Mouse (Mus musculus): ENCODE measurements around the gene Wfikkn2. TPM values are rescaled to one million over a fixed set of nuclear protein-coding genes. Genes with fewer than 3 reads are reported as not detected.
"Not testable (repeated sequence)": the region's sequence is repeated elsewhere in the genome, so short reads cannot be mapped to it uniquely, and the experiment has no call there.

Gene Wfikkn2
- polyA plus RNA-seq, 1 experiment from 2014 or later: 1.2 TPM

DNA sequence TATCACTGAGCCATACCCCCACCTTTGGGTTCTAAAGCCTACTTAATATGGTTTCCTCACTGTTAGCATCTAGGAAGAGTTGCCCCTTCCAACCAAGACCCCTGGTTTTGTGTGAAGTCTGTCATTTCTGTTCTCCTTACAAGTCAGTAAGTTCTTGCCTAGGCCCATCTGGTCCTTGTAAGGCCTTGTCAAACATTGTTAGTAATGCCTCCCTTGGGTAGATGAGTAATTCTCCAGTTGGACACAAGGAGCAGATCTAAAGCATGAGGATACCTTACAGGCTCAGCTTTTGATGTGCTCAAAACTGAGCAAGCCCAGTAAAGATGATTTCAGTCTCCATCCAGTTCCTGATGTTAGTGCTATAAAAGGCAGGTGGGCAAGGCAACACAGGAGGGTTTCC, 23.0 kb upstream of the Wfikkn2 start:
- no peaks in the 10 kb centered on the region for H3K27me3 ChIP-seq (ENCODE audit: control insufficient read depth, insufficient read depth, low read length)
- no peaks in the 10 kb centered on the region for H3K36me3 ChIP-seq (ENCODE audit: control insufficient read depth, insufficient read depth, low read length)
- ATAC-seq (ENCODE audit: low FRiP score, low TSS enrichment): no peak

DNA sequence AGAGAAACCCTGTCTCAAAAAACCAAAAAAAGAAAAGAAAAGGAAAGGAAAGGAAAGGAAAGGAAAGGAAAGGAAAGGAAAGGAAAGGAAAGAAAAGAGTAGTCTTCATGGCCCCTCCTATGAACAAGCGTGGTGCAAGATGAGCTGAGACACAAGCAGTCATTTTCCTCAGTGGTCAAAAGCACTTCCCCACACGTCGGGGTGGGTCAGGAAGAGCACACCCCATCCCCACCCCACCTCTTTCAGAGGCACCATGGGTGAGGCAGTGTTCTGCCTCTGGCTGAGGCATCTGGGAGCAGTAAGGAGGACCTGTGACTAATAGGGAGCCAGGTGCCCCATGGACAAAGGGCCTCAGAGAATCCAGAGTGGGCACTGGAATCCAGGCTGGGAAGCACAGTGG, 20.4 kb upstream of the Wfikkn2 start:
- not testable (repeated sequence) for H3K4me2 ChIP-seq (replicated peaks; ENCODE audit: low read depth, low read length); ATAC-seq (ENCODE audit: low FRiP score, low TSS enrichment); H3K27me3 ChIP-seq (ENCODE audit: control insufficient read depth, insufficient read depth, low read length); H3K4me3 ChIP-seq (ENCODE audit: low read length); H3K27ac ChIP-seq (ENCODE audit: low read depth, low read length); H3K36me3 ChIP-seq (ENCODE audit: control insufficient read depth, insufficient read depth, low read length); H3K9me3 ChIP-seq (ENCODE audit: control insufficient read depth, low read length); H3K4me1 ChIP-seq (ENCODE audit: control insufficient read depth, insufficient read depth, low read length); H3K9ac ChIP-seq (ENCODE audit: low read depth, low read length)
- 89% methylated on average over 3 of the region's 3 CpGs for WGBS

More for the DNA sequence above, 23.0 kb upstream of the Wfikkn2 start:
- no peaks in the 10 kb centered on the region for H3K9me3 ChIP-seq (ENCODE audit: control insufficient read depth, low read length)
- no peaks in the 10 kb centered on the region for H3K4me1 ChIP-seq (ENCODE audit: control insufficient read depth, insufficient read depth, low read length)
- no peak overlapping the region for H3K27ac ChIP-seq (ENCODE audit: low read depth, low read length)
- no peak overlapping the region for H3K9ac ChIP-seq (ENCODE audit: low read depth, low read length)
- H3K4me2 ChIP-seq (replicated peaks; ENCODE audit: low read depth, low read length): no peak overlapping the region
- no peak overlapping the region for H3K4me3 ChIP-seq (ENCODE audit: low read length)

GRCm38 (mm10) chr11:94265134-94265785, 19.5 kb upstream of the Wfikkn2 start:
- peak overlapping the region; percentile 38 for H3K4me3 ChIP-seq (ENCODE audit: low read length)
- H3K4me1 ChIP-seq (ENCODE audit: control insufficient read depth, insufficient read depth, low read length): no peaks in the 10 kb centered on the region
- no peaks in the 10 kb centered on the region for H3K9me3 ChIP-seq (ENCODE audit: control insufficient read depth, low read length)
- H3K9ac ChIP-seq (ENCODE audit: low read depth, low read length): peak overlapping the region; percentile 38; the same call in 1 of the 2 replicates
- WGBS: under 1% methylated on average over 18 of the region's 18 CpGs
- peak; percentile 71 for ATAC-seq (ENCODE audit: low FRiP score, low TSS enrichment)
- peak overlapping the region; percentile 56 for H3K4me2 ChIP-seq (replicated peaks; ENCODE audit: low read depth, low read length)
- no peaks in the 10 kb centered on the region for H3K27me3 ChIP-seq (ENCODE audit: control insufficient read depth, insufficient read depth, low read length)
- no peak overlapping the region for H3K27ac ChIP-seq (ENCODE audit: low read depth, low read length)
- H3K36me3 ChIP-seq (ENCODE audit: control insufficient read depth, insufficient read depth, low read length): no peaks in the 10 kb centered on the region

DNA sequence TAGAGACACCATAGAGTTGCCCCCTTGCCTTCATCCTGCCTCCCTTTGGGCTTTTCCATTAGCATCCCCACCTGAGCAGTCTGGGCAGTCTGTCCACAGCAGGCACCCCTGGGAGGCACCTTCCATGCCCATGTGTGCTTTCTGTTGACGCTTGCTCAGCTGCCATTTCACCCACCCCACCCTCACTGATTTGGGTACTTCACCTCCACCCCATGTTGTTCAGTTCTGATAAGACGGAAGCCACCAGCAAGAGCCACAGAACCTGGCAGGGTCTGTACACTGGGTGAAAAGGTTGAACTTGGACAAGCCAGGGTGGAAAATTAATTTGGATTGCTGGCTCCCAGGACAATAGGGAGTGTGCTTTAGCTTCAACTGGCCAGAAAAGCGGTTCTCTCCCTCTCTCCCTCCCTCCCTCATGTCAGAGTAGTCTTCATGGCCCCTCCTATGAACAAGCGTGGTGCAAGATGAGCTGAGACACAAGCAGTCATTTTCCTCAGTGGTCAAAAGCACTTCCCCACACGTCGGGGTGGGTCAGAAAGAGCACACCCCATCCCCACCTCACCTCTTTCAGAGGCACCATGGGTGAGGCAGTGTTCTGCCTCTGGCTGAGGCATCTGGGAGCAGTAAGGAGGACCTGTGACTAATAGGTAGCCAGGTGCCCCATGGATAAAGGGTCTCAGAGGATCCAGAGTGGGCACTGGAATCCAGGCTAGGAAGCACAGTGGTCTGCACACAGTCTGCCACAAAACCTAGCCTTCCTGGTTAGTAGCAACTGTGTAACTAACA, 16.0 kb upstream of the Wfikkn2 start:
- Histone ChIP-seq H3K4me1 (ENCODE audit: control insufficient read depth, insufficient read depth, low read length) (no peaks in the 10 kb centered on the region), H3K4me3 (ENCODE audit: low read length) (no peak overlapping the region), H3K4me2 (replicated peaks; ENCODE audit: low read depth, low read length) (no peak overlapping the region), H3K27me3 (ENCODE audit: control insufficient read depth, insufficient read depth, low read length) (no peaks in the 10 kb centered on the region; the same call in 1 of the 2 replicates), H3K9ac (ENCODE audit: low read depth, low read length) (no peak overlapping the region), H3K9me3 (ENCODE audit: control insufficient read depth, low read length) (no peaks in the 10 kb centered on the region), H3K36me3 (ENCODE audit: control insufficient read depth, insufficient read depth, low read length) (no peaks in the 10 kb centered on the region), H3K27ac (ENCODE audit: low read depth, low read length) (no peak overlapping the region)
- WGBS: 79% methylated on average over 6 of the region's 6 CpGs
- ATAC-seq (ENCODE audit: low FRiP score, low TSS enrichment): no peak

GRCm38 (mm10) chr11:94259814-94260213, 14.0 kb upstream of the Wfikkn2 start:
- H3K27ac ChIP-seq (ENCODE audit: low read depth, low read length): no peak overlapping the region
- H3K4me3 ChIP-seq (ENCODE audit: low read length): no peak overlapping the region
- H3K9me3 ChIP-seq (ENCODE audit: control insufficient read depth, low read length): no peaks in the 10 kb centered on the region
- ATAC-seq (ENCODE audit: low FRiP score, low TSS enrichment): no peak
- no peaks in the 10 kb centered on the region for H3K4me1 ChIP-seq (ENCODE audit: control insufficient read depth, insufficient read depth, low read length)
- H3K36me3 ChIP-seq (ENCODE audit: control insufficient read depth, insufficient read depth, low read length): no peaks in the 10 kb centered on the region
- H3K4me2 ChIP-seq (replicated peaks; ENCODE audit: low read depth, low read length): no peak overlapping the region
- H3K9ac ChIP-seq (ENCODE audit: low read depth, low read length): no peak overlapping the region
- no peaks in the 10 kb centered on the region; the same call in 1 of the 2 replicates for H3K27me3 ChIP-seq (ENCODE audit: control insufficient read depth, insufficient read depth, low read length)
- WGBS: 84% methylated on average over 4 of the region's 4 CpGs

- Histone ChIP-seq H3K36me3 (ENCODE audit: control insufficient read depth, insufficient read depth, low read length) (no peaks in the 10 kb centered on the region), H3K4me2 (replicated peaks; ENCODE audit: low read depth, low read length) (no peak overlapping the region), H3K4me1 (ENCODE audit: control insufficient read depth, insufficient read depth, low read length) (no peaks in the 10 kb centered on the region), H3K27me3 (ENCODE audit: control insufficient read depth, insufficient read depth, low read length) (no peaks in the 10 kb centered on the region; the same call in 1 of the 2 replicates), H3K27ac (ENCODE audit: low read depth, low read length) (no peak overlapping the region), H3K9ac (ENCODE audit: low read depth, low read length) (no peak overlapping the region), H3K4me3 (ENCODE audit: low read length) (no peak overlapping the region), H3K9me3 (ENCODE audit: control insufficient read depth, low read length) (no peaks in the 10 kb centered on the region)
- 61% methylated on average over 14 of the region's 14 CpGs for WGBS
- no peak for ATAC-seq (ENCODE audit: low FRiP score, low TSS enrichment)
Observed at GRCm38 (mm10) chr11:94257987-94258386, 12.2 kb upstream of the Wfikkn2 start.

DNA sequence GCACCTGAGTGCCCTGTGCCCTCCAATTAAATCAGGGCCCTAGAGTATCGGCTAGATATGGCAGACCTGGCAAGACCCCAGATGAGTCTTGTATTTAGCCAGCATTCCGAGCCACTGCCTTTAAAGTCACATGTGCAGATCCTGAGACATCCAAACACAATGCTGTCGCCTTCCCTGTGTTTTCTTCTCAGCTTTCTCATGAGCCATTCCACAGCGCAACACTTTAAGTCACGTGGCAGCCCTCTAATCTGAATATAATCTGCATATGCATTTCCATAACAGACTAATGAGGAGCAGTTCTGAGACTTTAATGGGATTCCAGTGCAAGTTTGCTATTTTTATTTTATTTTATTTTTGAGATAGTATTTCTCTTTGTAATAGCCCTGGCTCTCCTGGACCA, 9.9 kb upstream of the Wfikkn2 start:
- H3K4me2 ChIP-seq (replicated peaks; ENCODE audit: low read depth, low read length): no peak overlapping the region
- H3K27me3 ChIP-seq (ENCODE audit: control insufficient read depth, insufficient read depth, low read length): no peaks in the 10 kb centered on the region; the same call in 1 of the 2 replicates
- H3K36me3 ChIP-seq (ENCODE audit: control insufficient read depth, insufficient read depth, low read length): no peaks in the 10 kb centered on the region
- no peaks in the 10 kb centered on the region for H3K9me3 ChIP-seq (ENCODE audit: control insufficient read depth, low read length)
- no peak overlapping the region for H3K9ac ChIP-seq (ENCODE audit: low read depth, low read length)
- no peak for ATAC-seq (ENCODE audit: low FRiP score, low TSS enrichment)
- 72% methylated on average over 5 of the region's 5 CpGs for WGBS
- H3K4me3 ChIP-seq (ENCODE audit: low read length): no peak overlapping the region
- H3K27ac ChIP-seq (ENCODE audit: low read depth, low read length): no peak overlapping the region
- H3K4me1 ChIP-seq (ENCODE audit: control insufficient read depth, insufficient read depth, low read length): no peaks in the 10 kb centered on the region

GRCm38 (mm10) chr11:94253691-94254090, 7.9 kb upstream of the Wfikkn2 start:
- no peak for ATAC-seq (ENCODE audit: low FRiP score, low TSS enrichment)
- Histone ChIP-seq H3K9me3 (ENCODE audit: control insufficient read depth, low read length) (no peaks in the 10 kb centered on the region), H3K36me3 (ENCODE audit: control insufficient read depth, insufficient read depth, low read length) (no peaks in the 10 kb centered on the region), H3K27ac (ENCODE audit: low read depth, low read length) (no peak overlapping the region), H3K27me3 (ENCODE audit: control insufficient read depth, insufficient read depth, low read length) (no peaks in the 10 kb centered on the region; the same call in 1 of the 2 replicates), H3K9ac (ENCODE audit: low read depth, low read length) (no peak overlapping the region), H3K4me2 (replicated peaks; ENCODE audit: low read depth, low read length) (no peak overlapping the region), H3K4me3 (ENCODE audit: low read length) (no peak overlapping the region), H3K4me1 (ENCODE audit: control insufficient read depth, insufficient read depth, low read length) (no peaks in the 10 kb centered on the region)
- 87% methylated on average over 10 of the region's 10 CpGs for WGBS

GRCm38 (mm10) chr11:94253156-94253555, 7.4 kb upstream of the Wfikkn2 start:
- Histone ChIP-seq H3K9ac (ENCODE audit: low read depth, low read length) (no peak overlapping the region), H3K4me3 (ENCODE audit: low read length) (no peak overlapping the region), H3K9me3 (ENCODE audit: control insufficient read depth, low read length) (no peaks in the 10 kb centered on the region), H3K27me3 (ENCODE audit: control insufficient read depth, insufficient read depth, low read length) (no peaks in the 10 kb centered on the region; the same call in 1 of the 2 replicates), H3K27ac (ENCODE audit: low read depth, low read length) (no peak overlapping the region), H3K36me3 (ENCODE audit: control insufficient read depth, insufficient read depth, low read length) (no peaks in the 10 kb centered on the region), H3K4me2 (replicated peaks; ENCODE audit: low read depth, low read length) (no peak overlapping the region), H3K4me1 (ENCODE audit: control insufficient read depth, insufficient read depth, low read length) (no peaks in the 10 kb centered on the region)
- WGBS: 63% methylated on average over 9 of the region's 9 CpGs
- no peak for ATAC-seq (ENCODE audit: low FRiP score, low TSS enrichment)

Data from kidney, embryonic 14.5 days (tissue).